Mouse (Mus musculus): ENCODE measurements around the gene Grn.
"Not testable (repeated sequence)": the region's sequence is repeated elsewhere in the genome, so short reads cannot be mapped to it uniquely, and the experiment has no call there.

Gene Grn

GRCm38 (mm10) chr11:102430121-102431017, at the start of gene Grn:
TSS of gene Grn (plus strand) at chr11:102430315.
- peak; percentile 77 for DNase-seq (ENCODE audit: low read depth, low spot score)

- DNase-seq (ENCODE audit: low read depth, low spot score): no peak
These were observed 48.6 kb upstream of the Grn start for GRCm38 (mm10) chr11:102381341-102382100.

GRCm38 (mm10) chr11:102382794-102383193, 47.3 kb upstream of the Grn start:
- no peak for DNase-seq (ENCODE audit: low read depth, low spot score)

GRCm38 (mm10) chr11:102383365-102384136, 46.6 kb upstream of the Grn start:
- no peak for DNase-seq (ENCODE audit: low read depth, low spot score)

GRCm38 (mm10) chr11:102384418-102384817, 45.7 kb upstream of the Grn start:
- DNase-seq (ENCODE audit: low read depth, low spot score): no peak

- DNase-seq (ENCODE audit: low read depth, low spot score): no peak
These were observed 45.0 kb upstream of the Grn start for GRCm38 (mm10) chr11:102385075-102385474.

- DNase-seq (ENCODE audit: low read depth, low spot score): no peak
These were observed 44.0 kb upstream of the Grn start for GRCm38 (mm10) chr11:102386121-102386520.

GRCm38 (mm10) chr11:102389436-102389835, 40.7 kb upstream of the Grn start:
- DNase-seq (ENCODE audit: low read depth, low spot score): not testable (repeated sequence)

GRCm38 (mm10) chr11:102392441-102393237, 37.5 kb upstream of the Grn start:
- DNase-seq (ENCODE audit: low read depth, low spot score): no peak

GRCm38 (mm10) chr11:102393238-102393634, 36.9 kb upstream of the Grn start, which contains the start of gene Rundc3a:
TSS of gene Rundc3a (plus strand) at chr11:102393403.
- DNase-seq (ENCODE audit: low read depth, low spot score): peak; percentile 91

GRCm38 (mm10) chr11:102393719-102394420, 36.2 kb upstream of the Grn start:
- no peak for DNase-seq (ENCODE audit: low read depth, low spot score)

- DNase-seq (ENCODE audit: low read depth, low spot score): no peak
These were observed 35.5 kb upstream of the Grn start for GRCm38 (mm10) chr11:102394421-102395124.

GRCm38 (mm10) chr11:102395250-102395649, 34.9 kb upstream of the Grn start:
- DNase-seq (ENCODE audit: low read depth, low spot score): no peak

- DNase-seq (ENCODE audit: low read depth, low spot score): no peak
These were observed 33.9 kb upstream of the Grn start for GRCm38 (mm10) chr11:102396263-102396662.

- DNase-seq (ENCODE audit: low read depth, low spot score): no peak
These were observed 33.4 kb upstream of the Grn start for GRCm38 (mm10) chr11:102396671-102397141.

- no peak for DNase-seq (ENCODE audit: low read depth, low spot score)
These were observed 31.9 kb upstream of the Grn start for GRCm38 (mm10) chr11:102398007-102398825.

GRCm38 (mm10) chr11:102399107-102399506, 31.0 kb upstream of the Grn start:
- DNase-seq (ENCODE audit: low read depth, low spot score): no peak

GRCm38 (mm10) chr11:102399610-102400072, 30.5 kb upstream of the Grn start:
- DNase-seq (ENCODE audit: low read depth, low spot score): no peak

Measured in retina, postnatal 7 days (tissue).